Mouse (Mus musculus) heart, adult 2 months (tissue): ENCODE data around the gene Dock2. TPM values are rescaled to one million over a fixed set of nuclear protein-coding genes. Genes with fewer than 3 reads are reported as not detected.

Source experiments
- DNase-seq, 2 experiments: peaks; one replicate each; pipeline ENCODE4 v3.0.0; 2021
- H3K27ac ChIP-seq: fragments of 200-600 bp; 2 replicates; pipeline ENCODE4 v1.8.1; 2022
- H3K27me3 ChIP-seq: fragments of 200-500 bp; 2 replicates; pipeline ENCODE4 v1.6.1; 2012; ENCODE audit warnings: mild to moderate bottlenecking, low read length, inconsistent platforms, mixed read lengths; ENCODE audit not compliant: control insufficient read depth, insufficient read depth
- H3K36me3 ChIP-seq: fragments of 200-500 bp; 2 replicates; pipeline ENCODE4 v1.6.1; 2012; ENCODE audit warnings: low read length, inconsistent platforms; ENCODE audit not compliant: control insufficient read depth, insufficient read depth
- H3K4me1 ChIP-seq: fragments of 200-500 bp; 2 replicates; pipeline ENCODE4 v1.6.1; 2011; ENCODE audit warnings: low read length; ENCODE audit not compliant: control insufficient read depth, insufficient read depth
- H3K4me3 ChIP-seq: fragments of 200-600 bp; 2 replicates; pipeline ENCODE4 v1.8.1; 2022
- H3K79me2 ChIP-seq: fragments of 200-500 bp; replicated peaks from 2 replicates; pipeline ENCODE4 v1.6.1; 2012; ENCODE audit warnings: mild to moderate bottlenecking, inconsistent platforms, low read length, moderate library complexity, mixed read lengths; ENCODE audit not compliant: control insufficient read depth, insufficient read depth
- H3K9ac ChIP-seq: fragments of 200-500 bp; 2 replicates; pipeline ENCODE4 v1.6.1; 2012; ENCODE audit warnings: low read depth, mild to moderate bottlenecking, control low read depth, inconsistent platforms, low read length, mixed read lengths
- CTCF ChIP-seq: fragments of 200-600 bp; IDR thresholded peaks from 2 replicates; pipeline ENCODE4 v1.8.1; 2022; ENCODE audit warnings: antibody characterized with exemption, mild to moderate bottlenecking, moderate library complexity
- EP300 ChIP-seq: fragments of 200-500 bp; IDR thresholded peaks from 2 replicates; pipeline ENCODE4 v1.6.1; 2011; ENCODE audit warnings: low read depth, low read length, control low read depth; ENCODE audit not compliant: insufficient read depth
- POLR2A ChIP-seq: fragments of 200-500 bp; IDR thresholded peaks from 2 replicates; pipeline ENCODE4 v1.6.1; 2011; ENCODE audit warnings: mild to moderate bottlenecking, low read depth, low read length, control low read depth; ENCODE audit not compliant: insufficient read depth
- WGBS: fragments of 180-500 bp; shearing (Covaris S2); methylation state at CpG from one replicate; pipeline ENCODE4 v1.1.7; 2018; 5-methylcytosine and 5-hydroxymethylcytosine counted together
- intact Hi-C: fragments of 180-260 bp; cut with DNase I; formaldehyde crosslinking; loops from one replicate; pipeline ENCODE4 v1.15.1; 2025
- polyA plus RNA-seq: library from polyadenylated mRNA; depleted of rRNA; stranded (reverse); fragments of >200 nt; gene quantifications from 2 replicates; pipeline ENCODE4 v1.2.3, GENCODE M21; 2012
- total RNA-seq, 2 experiments: library from RNA; stranded (reverse); gene quantifications; 2 replicates each; pipeline ENCODE4 v1.2.3; 2021

The Dock2 gene
- total and polyA plus RNA-seq, 3 experiments = 1.7 to 3.4 (median 2.3) TPM

- TF ChIP-seq EP300 (no peak), POLR2A (no peak), CTCF (no peak)
- 34% methylated on average over 1 of the region's 1 CpGs for WGBS
- H3K36me3 ChIP-seq = no peaks in the 10 kb centered on the region
Observed at GRCm38 (mm10) chr11:34202769-34203168, 580.9 kb downstream of the Dock2 start.

GRCm38 (mm10) chr11:34195142-34195541, 588.5 kb downstream of the Dock2 start:
- intact Hi-C loops = no loop called here
- H3K27ac ChIP-seq = no peak overlapping the region
- no peaks in the 10 kb centered on the region; the same call in 1 of the 2 replicates for H3K4me1 ChIP-seq
- WGBS = 92% methylated on average over 3 of the region's 3 CpGs
- H3K79me2 ChIP-seq = no peaks in the 10 kb centered on the region
- H3K9ac ChIP-seq = no peak overlapping the region
- no peaks in the 10 kb centered on the region for H3K36me3 ChIP-seq
- H3K27me3 ChIP-seq = no peaks in the 10 kb centered on the region
- H3K4me3 ChIP-seq = no peak overlapping the region
- TF ChIP-seq EP300 (no peak), CTCF (no peak), POLR2A (no peak)
- DNase-seq = no peak

More at GRCm38 (mm10) chr11:34202769-34203168, 580.9 kb downstream of the Dock2 start:
- H3K4me3 ChIP-seq = no peak overlapping the region
- H3K79me2 ChIP-seq = no peaks in the 10 kb centered on the region
- no peak overlapping the region for H3K9ac ChIP-seq
- no peak overlapping the region for H3K27ac ChIP-seq
- H3K4me1 ChIP-seq = no peaks in the 10 kb centered on the region
- intact Hi-C loops = no loop called here
- no peaks in the 10 kb centered on the region for H3K27me3 ChIP-seq
- no peak for DNase-seq

- intact Hi-C loops = no loop called here
- Histone ChIP-seq H3K9ac (no peak overlapping the region), H3K79me2 (no peaks in the 10 kb centered on the region), H3K4me1 (no peaks in the 10 kb centered on the region; the same call in 1 of the 2 replicates), H3K4me3 (no peak overlapping the region), H3K27ac (no peak overlapping the region), H3K36me3 (no peaks in the 10 kb centered on the region), H3K27me3 (no peaks in the 10 kb centered on the region)
- TF ChIP-seq EP300 (no peak), CTCF (no peak), POLR2A (no peak)
- DNase-seq = no peak
- WGBS = 48% methylated on average over 9 of the region's 9 CpGs
Observed at GRCm38 (mm10) chr11:34194158-34194941, 589.3 kb downstream of the Dock2 start.

GRCm38 (mm10) chr11:34193658-34194057, 590.0 kb downstream of the Dock2 start:
- DNase-seq = no peak
- TF ChIP-seq EP300 (no peak), CTCF (0 out of 2 replicates have a peak, but pooled peaks have one; percentile 4)
- WGBS = 56% methylated on average over 3 of the region's 3 CpGs
- intact Hi-C loops = no loop called here
- H3K4me3 ChIP-seq = no peak overlapping the region
- H3K9ac ChIP-seq = no peak overlapping the region
- H3K4me1 ChIP-seq = no peaks in the 10 kb centered on the region; the same call in 1 of the 2 replicates
- no peak overlapping the region for H3K27ac ChIP-seq
- no peaks in the 10 kb centered on the region for H3K79me2 ChIP-seq
- H3K36me3 ChIP-seq = no peaks in the 10 kb centered on the region
- H3K27me3 ChIP-seq = no peaks in the 10 kb centered on the region

- TF ChIP-seq CTCF = no peak
- TF ChIP-seq POLR2A = no peak
- TF ChIP-seq EP300 = no peak
- intact Hi-C loops = no loop called here
- Histone ChIP-seq H3K36me3 (no peaks in the 10 kb centered on the region), H3K27me3 (no peaks in the 10 kb centered on the region), H3K9ac (no peak overlapping the region), H3K4me1 (peaks cover 5% of the 10 kb centered on the region; the same call in 1 of the 2 replicates), H3K27ac (no peak overlapping the region), H3K4me3 (no peak overlapping the region), H3K79me2 (no peaks in the 10 kb centered on the region)
- DNase-seq = peak in 1 of 2 experiments; percentile 27
- WGBS = 57% methylated on average over 2 of the region's 2 CpGs
Observed at GRCm38 (mm10) chr11:34184266-34184665, 599.4 kb downstream of the Dock2 start.
